Mouse (Mus musculus): ENCODE measurements around the gene Cd9. TPM values are rescaled to one million over a fixed set of nuclear protein-coding genes. Genes with fewer than 3 reads are reported as not detected.

Cd9 gene
- total and polyA plus RNA-seq, 3 experiments = 51.6 to 97.7 (median 67.2) TPM

DNA sequence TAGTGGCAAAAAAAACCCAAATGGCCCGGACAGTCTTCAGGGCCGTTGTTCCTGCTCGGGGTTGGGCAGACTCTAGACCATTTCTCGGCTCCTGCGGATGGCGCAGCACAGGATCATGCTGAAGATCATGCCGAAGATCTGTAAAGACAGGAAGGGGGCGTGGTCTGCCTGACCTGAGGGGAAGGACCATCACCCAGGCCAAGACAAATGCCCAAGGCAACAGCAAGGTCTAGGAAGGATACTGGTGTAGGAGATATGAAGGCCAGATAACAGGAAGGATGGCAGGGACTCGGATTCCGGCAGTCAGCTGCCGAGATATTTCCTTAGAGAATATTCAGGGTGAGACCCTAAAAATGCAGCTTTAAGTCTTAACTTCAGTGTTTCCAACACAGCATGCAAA, 34.0 kb downstream of the Cd9 start:
- TF ChIP-seq CTCF (IDR thresholded peaks at IDR 0.05) (no peak), POLR2A (IDR thresholded peaks at IDR 0.05; ENCODE audit: insufficient read depth, low read depth, low read length) (no peak)
- 83% methylated on average over 11 of the region's 11 CpGs for WGBS
- intact Hi-C loops (cut with DNase I) = no loop called here

DNA sequence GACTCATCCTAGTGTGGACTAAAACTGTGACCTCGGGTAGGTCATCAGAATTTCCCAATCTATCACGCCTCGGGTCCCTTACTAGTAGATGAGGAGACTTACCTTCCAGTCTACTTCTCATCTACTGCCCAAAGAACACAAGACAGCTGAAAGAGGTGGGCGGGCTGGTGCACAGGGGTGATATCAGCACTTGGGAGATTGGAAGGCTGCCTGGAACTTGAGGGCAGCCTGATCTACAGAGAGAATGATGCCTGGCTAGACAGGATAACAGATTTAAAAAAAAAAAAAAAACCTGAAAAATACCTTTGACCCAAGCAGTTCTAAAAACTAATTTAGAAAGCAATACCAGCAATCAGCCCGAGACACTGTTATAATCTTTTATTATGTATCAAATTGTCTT, 34.7 kb downstream of the Cd9 start:
- Histone ChIP-seq H3K79me2 (replicated peaks; ENCODE audit: control insufficient read depth, insufficient read depth, low read length) (no peaks in the 10 kb centered on the region), H3K4me1 (ENCODE audit: control insufficient read depth, insufficient read depth, low read length) (no peaks in the 10 kb centered on the region), H3K4me3 (no peak overlapping the region), H3K27me3 (ENCODE audit: control insufficient read depth, insufficient read depth, low read length) (no peaks in the 10 kb centered on the region), H3K36me3 (ENCODE audit: control insufficient read depth, insufficient read depth, low read length) (no peaks in the 10 kb centered on the region), H3K27ac (no peak overlapping the region), H3K9ac (ENCODE audit: low read depth, low read length) (no peak overlapping the region)
- WGBS = 88% methylated on average over 5 of the region's 5 CpGs
- intact Hi-C loops (cut with DNase I) = no loop called here
- TF ChIP-seq EP300 (IDR thresholded peaks at IDR 0.05; ENCODE audit: insufficient read depth, low read depth, low read length) (no peak), CTCF (IDR thresholded peaks at IDR 0.05) (no peak), POLR2A (IDR thresholded peaks at IDR 0.05; ENCODE audit: insufficient read depth, low read depth, low read length) (no peak)
- DNase-seq = no peak

More for the DNA sequence above, 34.0 kb downstream of the Cd9 start:
- Histone ChIP-seq H3K79me2 (replicated peaks; ENCODE audit: control insufficient read depth, insufficient read depth, low read length) (no peaks in the 10 kb centered on the region), H3K36me3 (ENCODE audit: control insufficient read depth, insufficient read depth, low read length) (no peaks in the 10 kb centered on the region), H3K27me3 (ENCODE audit: control insufficient read depth, insufficient read depth, low read length) (no peaks in the 10 kb centered on the region), H3K4me1 (ENCODE audit: control insufficient read depth, insufficient read depth, low read length) (no peaks in the 10 kb centered on the region), H3K9ac (ENCODE audit: low read depth, low read length) (no peak overlapping the region), H3K4me3 (no peak overlapping the region), H3K27ac (no peak overlapping the region)
- DNase-seq = no peak

DNA sequence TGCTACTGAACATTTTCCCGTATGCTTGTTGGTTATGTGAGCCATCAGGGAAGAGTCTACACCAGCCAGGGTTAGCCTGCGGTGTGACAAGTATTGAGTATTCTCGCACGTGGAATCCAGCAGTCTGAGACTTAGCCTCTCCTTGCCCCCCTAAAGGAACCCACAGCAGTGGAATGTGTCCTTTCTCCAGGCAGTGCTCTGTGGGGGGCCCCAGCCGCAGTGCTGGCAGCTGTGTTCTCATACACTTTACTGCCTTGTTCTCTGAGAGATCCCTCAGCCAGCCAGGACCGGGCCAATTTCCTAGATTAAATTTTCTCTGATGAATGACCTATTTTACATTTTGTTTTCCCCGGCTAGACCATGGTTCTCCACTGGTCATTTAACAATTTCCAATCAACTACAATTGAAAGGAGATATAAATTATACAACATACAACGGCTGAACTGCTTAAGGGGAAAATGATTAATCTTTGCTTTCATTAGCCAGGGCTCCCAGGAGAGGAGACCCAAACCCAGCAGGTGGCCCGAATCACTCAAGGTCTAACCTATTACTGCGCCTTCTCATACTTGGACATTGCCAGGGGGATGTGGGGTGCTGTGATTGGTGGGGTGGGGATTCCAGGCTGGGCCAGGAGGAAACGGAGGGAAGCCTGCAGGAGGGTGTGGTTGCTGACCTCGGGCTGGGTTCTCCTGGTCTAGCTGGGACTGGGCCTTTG, 38.6 kb downstream of the Cd9 start:
- H3K4me3 ChIP-seq = no peak overlapping the region
- TF ChIP-seq CTCF (IDR thresholded peaks at IDR 0.05) = no peak
- no peak for TF ChIP-seq EP300 (IDR thresholded peaks at IDR 0.05; ENCODE audit: insufficient read depth, low read depth, low read length)
- no peak for TF ChIP-seq POLR2A (IDR thresholded peaks at IDR 0.05; ENCODE audit: insufficient read depth, low read depth, low read length)
- H3K79me2 ChIP-seq (replicated peaks; ENCODE audit: control insufficient read depth, insufficient read depth, low read length) = no peaks in the 10 kb centered on the region
- H3K27me3 ChIP-seq (ENCODE audit: control insufficient read depth, insufficient read depth, low read length) = no peaks in the 10 kb centered on the region
- WGBS = 61% methylated on average over 12 of the region's 12 CpGs
- DNase-seq = no peak
- H3K36me3 ChIP-seq (ENCODE audit: control insufficient read depth, insufficient read depth, low read length) = no peaks in the 10 kb centered on the region
- intact Hi-C loops (cut with DNase I) = no loop called here
- H3K9ac ChIP-seq (ENCODE audit: low read depth, low read length) = no peak overlapping the region
- no peaks in the 10 kb centered on the region for H3K4me1 ChIP-seq (ENCODE audit: control insufficient read depth, insufficient read depth, low read length)
- no peak overlapping the region for H3K27ac ChIP-seq

DNA sequence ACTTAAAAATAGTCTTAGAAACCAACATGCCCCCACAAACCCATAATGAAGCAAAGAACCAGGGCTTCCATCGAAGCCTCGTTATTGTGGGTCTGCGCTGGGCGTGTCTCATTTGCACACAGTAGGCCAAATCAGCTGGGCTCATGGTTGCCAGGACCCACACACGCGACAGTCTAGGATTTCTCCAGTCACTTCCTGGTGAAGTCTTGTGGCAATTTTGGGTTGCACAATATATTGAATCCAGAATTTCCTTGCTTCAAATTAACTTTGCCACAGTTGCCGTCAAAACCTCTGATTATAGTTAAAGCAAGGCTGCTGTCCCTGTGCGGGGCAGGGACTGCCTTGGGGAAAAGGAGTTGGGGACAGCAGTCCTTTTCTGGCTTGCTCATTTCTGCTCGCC, 39.9 kb downstream of the Cd9 start:
- 85% methylated on average over 9 of the region's 9 CpGs for WGBS
- intact Hi-C loops (cut with DNase I) = no loop called here
- H3K4me3 ChIP-seq = no peak overlapping the region
- no peaks in the 10 kb centered on the region for H3K36me3 ChIP-seq (ENCODE audit: control insufficient read depth, insufficient read depth, low read length)
- H3K27me3 ChIP-seq (ENCODE audit: control insufficient read depth, insufficient read depth, low read length) = no peaks in the 10 kb centered on the region
- H3K27ac ChIP-seq = no peak overlapping the region
- H3K9ac ChIP-seq (ENCODE audit: low read depth, low read length) = no peak overlapping the region
- TF ChIP-seq CTCF (IDR thresholded peaks at IDR 0.05) = no peak
- no peak for TF ChIP-seq EP300 (IDR thresholded peaks at IDR 0.05; ENCODE audit: insufficient read depth, low read depth, low read length)
- no peak for DNase-seq
- H3K79me2 ChIP-seq (replicated peaks; ENCODE audit: control insufficient read depth, insufficient read depth, low read length) = no peaks in the 10 kb centered on the region
- H3K4me1 ChIP-seq (ENCODE audit: control insufficient read depth, insufficient read depth, low read length) = no peaks in the 10 kb centered on the region

DNA sequence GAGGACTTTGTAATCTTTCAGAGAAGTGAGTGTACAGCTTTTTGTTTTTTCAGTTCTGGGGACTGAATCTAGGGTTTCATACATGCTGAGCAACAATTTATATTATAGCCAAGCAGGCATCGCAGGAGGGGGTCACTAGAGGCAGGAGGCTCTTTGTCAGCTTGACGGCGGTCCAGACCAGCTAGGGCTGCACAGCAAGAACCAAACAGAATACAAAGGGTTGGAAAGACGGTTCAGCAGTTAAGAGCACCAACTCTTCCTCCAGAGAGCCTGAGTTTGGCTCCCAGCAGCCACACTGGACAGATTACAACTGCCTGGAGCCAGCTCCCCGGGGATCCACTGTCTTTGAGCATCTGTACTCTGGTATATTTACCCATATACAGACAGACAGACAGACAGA, 40.3 kb downstream of the Cd9 start:
- Histone ChIP-seq H3K36me3 (ENCODE audit: control insufficient read depth, insufficient read depth, low read length) (no peaks in the 10 kb centered on the region), H3K79me2 (replicated peaks; ENCODE audit: control insufficient read depth, insufficient read depth, low read length) (no peaks in the 10 kb centered on the region), H3K27me3 (ENCODE audit: control insufficient read depth, insufficient read depth, low read length) (no peaks in the 10 kb centered on the region), H3K9ac (ENCODE audit: low read depth, low read length) (no peak overlapping the region), H3K4me1 (ENCODE audit: control insufficient read depth, insufficient read depth, low read length) (no peaks in the 10 kb centered on the region), H3K27ac (no peak overlapping the region), H3K4me3 (no peak overlapping the region)
- intact Hi-C loops (cut with DNase I) = no loop called here
- TF ChIP-seq CTCF (IDR thresholded peaks at IDR 0.05) = no peak
- TF ChIP-seq POLR2A (IDR thresholded peaks at IDR 0.05; ENCODE audit: insufficient read depth, low read depth, low read length) = no peak
- no peak for TF ChIP-seq EP300 (IDR thresholded peaks at IDR 0.05; ENCODE audit: insufficient read depth, low read depth, low read length)
- DNase-seq = no peak
- WGBS = 75% methylated on average over 5 of the region's 5 CpGs

DNA sequence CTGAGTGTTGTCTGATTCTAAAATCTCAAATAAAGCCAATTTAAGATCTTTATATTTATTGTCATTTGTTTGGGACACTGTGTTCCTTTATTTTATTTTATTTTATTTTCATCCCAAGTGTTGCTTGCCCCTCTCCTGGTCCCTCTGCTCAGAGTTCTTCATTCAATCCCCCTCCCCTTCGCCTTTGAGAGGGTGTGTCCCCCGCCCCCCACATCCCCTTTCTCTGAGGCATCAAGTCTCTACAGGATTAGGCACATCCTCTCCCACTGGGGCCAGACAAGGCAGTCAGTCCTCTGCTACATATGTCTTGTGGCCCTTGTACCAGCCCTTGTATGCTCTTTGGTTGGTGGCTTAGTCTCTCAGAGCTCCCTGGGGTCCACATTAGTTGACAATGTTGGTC, 46.9 kb downstream of the Cd9 start:
- H3K4me3 ChIP-seq = no peak overlapping the region
- no peak for TF ChIP-seq POLR2A (IDR thresholded peaks at IDR 0.05; ENCODE audit: insufficient read depth, low read depth, low read length)
- no peak for TF ChIP-seq CTCF (IDR thresholded peaks at IDR 0.05)
- TF ChIP-seq EP300 (IDR thresholded peaks at IDR 0.05; ENCODE audit: insufficient read depth, low read depth, low read length) = no peak
- H3K27me3 ChIP-seq (ENCODE audit: control insufficient read depth, insufficient read depth, low read length) = no peaks in the 10 kb centered on the region
- no peak for DNase-seq
- no peaks in the 10 kb centered on the region for H3K4me1 ChIP-seq (ENCODE audit: control insufficient read depth, insufficient read depth, low read length)
- intact Hi-C loops (cut with DNase I) = no loop called here
- WGBS = 92% methylated on average over 2 of the region's 2 CpGs
- H3K9ac ChIP-seq (ENCODE audit: low read depth, low read length) = no peak overlapping the region
- no peaks in the 10 kb centered on the region for H3K79me2 ChIP-seq (replicated peaks; ENCODE audit: control insufficient read depth, insufficient read depth, low read length)
- no peak overlapping the region for H3K27ac ChIP-seq
- H3K36me3 ChIP-seq (ENCODE audit: control insufficient read depth, insufficient read depth, low read length) = no peaks in the 10 kb centered on the region
